Mouse (Mus musculus): Measurements from ENCODE around the gene Leng1. TPM values are rescaled to one million over a fixed set of nuclear protein-coding genes. Genes with fewer than 3 reads are reported as not detected.
"Not testable (repeated sequence)": the region's sequence is repeated elsewhere in the genome, so short reads cannot be mapped to it uniquely, and the experiment has no call there.

Gene Leng1
- polyA plus RNA-seq, 1 experiment from 2014 or later: 12.5 TPM

GRCm38 (mm10) chr7:3707027-3707426 is 41.4 kb upstream of the Leng1 start:
- 44% methylated on average over 4 of the region's 4 CpGs for WGBS
- DNase-seq: peak; percentile 37
- peak overlapping the region; percentile 87; the same call in 1 of the 2 replicates for H3K4me2 ChIP-seq

GRCm38 (mm10) chr7:3706343-3706934 is 40.8 kb upstream of the Leng1 start:
- ATAC-seq (ENCODE audit: insufficient read depth) (no peak), DNase-seq (no peak)
- H3K9ac ChIP-seq: peak overlapping the region; percentile 96
- H3K9me3 ChIP-seq (ENCODE audit: low read depth, low read length): no peaks in the 10 kb centered on the region
- no peaks in the 10 kb centered on the region; the same call in 1 of the 2 replicates for H3K4me1 ChIP-seq (ENCODE audit: insufficient read depth)
- peaks cover 40% of the 10 kb centered on the region for H3K36me3 ChIP-seq (ENCODE audit: insufficient read depth)
- no peaks in the 10 kb centered on the region for H3K27me3 ChIP-seq (ENCODE audit: insufficient read depth, low read length)
- peak overlapping the region; percentile 87 for H3K4me2 ChIP-seq
- H3K27ac ChIP-seq (ENCODE audit: low read depth): no peak overlapping the region
- TF ChIP-seq CTCF (IDR thresholded peaks at IDR 0.05; ENCODE audit: low read depth): no peak
- 50% methylated on average over 11 of the region's 11 CpGs for WGBS
- H3K4me3 ChIP-seq (ENCODE audit: low read depth, low read length): peak overlapping the region; percentile 82

More at GRCm38 (mm10) chr7:3707027-3707426, 41.4 kb upstream of the Leng1 start:
- H3K27me3 ChIP-seq (ENCODE audit: insufficient read depth, low read length): no peaks in the 10 kb centered on the region
- no peaks in the 10 kb centered on the region for H3K9me3 ChIP-seq (ENCODE audit: low read depth, low read length)
- H3K4me1 ChIP-seq (ENCODE audit: insufficient read depth): no peaks in the 10 kb centered on the region; the same call in 1 of the 2 replicates
- 0 out of 2 replicates have a peak overlapping the region, but pooled peaks have one; percentile 1 for H3K4me3 ChIP-seq (ENCODE audit: low read depth, low read length)
- no peak for TF ChIP-seq CTCF (IDR thresholded peaks at IDR 0.05; ENCODE audit: low read depth)
- H3K36me3 ChIP-seq (ENCODE audit: insufficient read depth): peaks cover 36% of the 10 kb centered on the region
- H3K9ac ChIP-seq: no peak overlapping the region; the same call in 1 of the 2 replicates
- H3K27ac ChIP-seq (ENCODE audit: low read depth): no peak overlapping the region
- ATAC-seq (ENCODE audit: insufficient read depth): no peak

DNA sequence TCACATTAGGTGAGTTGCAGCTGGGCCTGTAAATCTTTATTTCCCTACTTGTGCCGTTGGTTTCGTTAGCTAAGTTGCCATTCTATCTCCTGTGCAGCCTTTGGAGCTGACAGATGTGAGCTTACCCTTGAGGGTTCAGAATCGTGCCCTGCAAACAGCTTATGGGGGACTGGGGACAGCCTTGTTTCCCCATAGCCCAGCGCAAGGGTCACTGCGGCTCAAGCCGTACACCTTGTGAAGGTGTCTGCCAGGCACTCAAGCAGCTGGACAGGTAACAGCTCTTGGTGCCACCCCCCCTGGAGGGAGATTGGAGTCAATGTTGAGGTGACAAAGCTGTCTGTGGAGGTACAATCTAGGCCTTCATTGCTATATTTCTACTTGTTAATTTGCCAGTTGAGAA is 40.3 kb upstream of the Leng1 start:
- Histone ChIP-seq H3K27me3 (ENCODE audit: insufficient read depth, low read length) (no peaks in the 10 kb centered on the region), H3K4me2 (peak overlapping the region; percentile 87), H3K4me3 (ENCODE audit: low read depth, low read length) (peak overlapping the region; percentile 82), H3K9me3 (ENCODE audit: low read depth, low read length) (no peaks in the 10 kb centered on the region), H3K9ac (peak overlapping the region; percentile 96), H3K36me3 (ENCODE audit: insufficient read depth) (peaks cover 45% of the 10 kb centered on the region), H3K4me1 (ENCODE audit: insufficient read depth) (no peaks in the 10 kb centered on the region; the same call in 1 of the 2 replicates), H3K27ac (ENCODE audit: low read depth) (peak overlapping the region; percentile 94; the same call in 1 of the 2 replicates)
- DNase-seq (no peak), ATAC-seq (ENCODE audit: insufficient read depth) (no peak)
- 23% methylated on average over 6 of the region's 6 CpGs for WGBS
- no peak for TF ChIP-seq CTCF (IDR thresholded peaks at IDR 0.05; ENCODE audit: low read depth)

DNA sequence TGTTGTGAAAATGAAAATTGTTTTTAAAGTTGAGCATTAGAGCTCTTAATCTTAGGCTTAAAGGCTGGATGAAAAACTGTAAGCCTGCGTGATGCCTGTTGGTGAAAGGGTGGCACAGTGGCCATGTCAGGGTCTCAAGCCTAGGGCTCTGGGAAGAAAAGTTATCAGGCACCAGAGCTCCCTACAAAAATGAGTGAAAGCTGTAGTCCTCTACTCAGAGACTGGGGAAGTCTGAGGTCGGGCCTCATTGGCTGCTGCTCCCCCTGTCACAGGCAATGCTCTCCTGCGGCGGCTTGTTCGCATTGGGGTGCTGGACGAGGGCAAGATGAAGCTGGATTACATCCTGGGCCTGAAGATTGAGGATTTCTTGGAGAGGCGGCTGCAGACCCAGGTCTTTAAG is 39.8 kb upstream of the Leng1 start:
- H3K4me2 ChIP-seq: peak overlapping the region; percentile 87
- peak overlapping the region; percentile 94 for H3K27ac ChIP-seq (ENCODE audit: low read depth)
- H3K4me3 ChIP-seq (ENCODE audit: low read depth, low read length): peak overlapping the region; percentile 82
- not testable (repeated sequence) for H3K27me3 ChIP-seq (ENCODE audit: insufficient read depth, low read length); ATAC-seq (ENCODE audit: insufficient read depth); H3K9me3 ChIP-seq (ENCODE audit: low read depth, low read length); H3K4me1 ChIP-seq (ENCODE audit: insufficient read depth)
- H3K9ac ChIP-seq: peak overlapping the region; percentile 96
- DNase-seq: peak; percentile 21
- 2% methylated on average over 6 of the region's 7 CpGs for WGBS
- H3K36me3 ChIP-seq (ENCODE audit: insufficient read depth): peaks cover 49% of the 10 kb centered on the region

DNA sequence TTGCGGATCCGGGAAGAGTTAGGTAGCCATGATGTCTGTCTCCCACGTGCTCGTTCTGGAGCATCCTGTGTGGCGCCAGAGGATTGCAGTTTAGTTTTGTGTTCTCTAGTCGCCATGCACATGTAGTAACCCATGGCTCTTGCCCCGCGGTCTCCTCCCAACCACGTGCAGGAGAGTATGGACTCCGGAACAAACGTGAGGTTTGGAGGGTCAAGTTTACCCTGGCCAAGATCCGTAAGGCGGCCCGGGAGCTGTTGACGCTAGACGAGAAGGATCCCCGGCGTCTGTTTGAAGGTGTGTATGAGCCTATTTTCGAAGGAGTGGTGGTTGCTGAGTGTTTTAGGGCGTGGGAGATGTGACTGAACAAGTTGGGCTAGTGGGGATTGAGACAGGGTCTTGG is 38.8 kb upstream of the Leng1 start:
- H3K36me3 ChIP-seq (ENCODE audit: insufficient read depth): peaks cover 59% of the 10 kb centered on the region

DNA sequence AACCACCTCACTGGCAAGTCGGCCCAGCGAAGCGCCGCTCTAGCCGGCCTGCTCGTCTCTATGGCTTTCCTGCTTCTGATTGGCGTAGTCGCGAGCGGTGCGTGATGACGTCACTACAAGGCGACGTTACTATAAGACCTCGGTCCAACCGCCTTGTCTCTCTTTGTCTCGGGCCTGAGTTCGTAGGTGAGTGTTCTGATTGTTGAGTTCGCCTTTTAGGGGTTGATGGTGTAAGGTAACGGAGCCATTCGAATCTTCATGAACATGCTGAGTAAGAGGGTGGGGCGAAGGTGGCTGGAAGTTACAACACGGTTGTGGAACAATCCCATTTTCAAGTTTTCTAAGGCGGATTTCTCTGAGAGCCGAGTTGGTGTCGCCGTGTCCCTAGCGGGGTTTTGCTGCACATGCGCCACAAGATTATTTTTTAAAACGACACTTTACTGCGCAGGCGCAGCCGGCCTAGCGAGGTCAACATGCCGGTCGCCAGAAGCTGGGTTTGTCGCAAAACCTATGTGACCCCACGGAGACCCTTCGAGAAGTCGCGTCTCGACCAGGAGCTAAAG is 38.3 kb upstream of the Leng1 start, which contains the start of gene Rps9:
Gene Rps9 (plus strand): TSS at position 115 of the 563 bp plus-strand sequence.
- no peaks in the 10 kb centered on the region for H3K9me3 ChIP-seq (ENCODE audit: low read depth, low read length)
- H3K27me3 ChIP-seq (ENCODE audit: insufficient read depth, low read length): no peaks in the 10 kb centered on the region
- H3K27ac ChIP-seq (ENCODE audit: low read depth): peak within 1 kb of the TSS; percentile 94
- ATAC-seq (ENCODE audit: insufficient read depth): peak; percentile 94
- no peaks in the 10 kb centered on the region; the same call in 1 of the 2 replicates for H3K4me1 ChIP-seq (ENCODE audit: insufficient read depth)
- H3K9ac ChIP-seq: peak within 1 kb of the TSS; percentile 96
- peaks cover 64% of the 10 kb centered on the region for H3K36me3 ChIP-seq (ENCODE audit: insufficient read depth)
- peak; percentile 99 for DNase-seq
- peak; percentile 25; the same call in 1 of the 2 replicates for TF ChIP-seq CTCF (IDR thresholded peaks at IDR 0.05; ENCODE audit: low read depth)
- 2% methylated on average over 42 of the region's 42 CpGs for WGBS
- H3K4me2 ChIP-seq: peak within 1 kb of the TSS; percentile 87
- peak within 1 kb of the TSS; percentile 82 for H3K4me3 ChIP-seq (ENCODE audit: low read depth, low read length)

More for the DNA sequence above, 38.8 kb upstream of the Leng1 start:
- Histone ChIP-seq H3K27ac (ENCODE audit: low read depth) (peak overlapping the region; percentile 94), H3K27me3 (ENCODE audit: insufficient read depth, low read length) (no peaks in the 10 kb centered on the region), H3K4me3 (ENCODE audit: low read depth, low read length) (peak overlapping the region; percentile 82), H3K4me2 (peak overlapping the region; percentile 87), H3K4me1 (ENCODE audit: insufficient read depth) (no peaks in the 10 kb centered on the region; the same call in 1 of the 2 replicates), H3K9me3 (ENCODE audit: low read depth, low read length) (no peaks in the 10 kb centered on the region), H3K9ac (peak overlapping the region; percentile 96)
- WGBS: under 1% methylated on average over 20 of the region's 20 CpGs
- DNase-seq (peak; percentile 26), ATAC-seq (ENCODE audit: insufficient read depth) (peak; percentile 7)
- no peak for TF ChIP-seq CTCF (IDR thresholded peaks at IDR 0.05; ENCODE audit: low read depth)

Measured in lung, embryonic 14.5 days (tissue).